Mouse (Mus musculus) heart, postnatal 0 days (tissue): ENCODE measurements around the gene Nt5dc2.

Experiments used
- CTCF ChIP-seq: IDR thresholded peaks from 2 replicates; pipeline ENCODE4 v1.5.1; 2016; ENCODE audit warnings: antibody characterized with exemption, control low read depth, low read depth
- EP300 ChIP-seq: IDR thresholded peaks from 2 replicates; pipeline ENCODE4 v1.6.1; 2016; ENCODE audit warnings: antibody characterized with exemption, low read depth

GRCm38 (mm10) chr14:31129326-31130235 is 1.3 kb upstream of the Nt5dc2 start:
- TF ChIP-seq EP300 (no peak), CTCF (no peak)
